11 mouse cellular contexts compared by ENCODE assay signal in the genomic region with DNA sequence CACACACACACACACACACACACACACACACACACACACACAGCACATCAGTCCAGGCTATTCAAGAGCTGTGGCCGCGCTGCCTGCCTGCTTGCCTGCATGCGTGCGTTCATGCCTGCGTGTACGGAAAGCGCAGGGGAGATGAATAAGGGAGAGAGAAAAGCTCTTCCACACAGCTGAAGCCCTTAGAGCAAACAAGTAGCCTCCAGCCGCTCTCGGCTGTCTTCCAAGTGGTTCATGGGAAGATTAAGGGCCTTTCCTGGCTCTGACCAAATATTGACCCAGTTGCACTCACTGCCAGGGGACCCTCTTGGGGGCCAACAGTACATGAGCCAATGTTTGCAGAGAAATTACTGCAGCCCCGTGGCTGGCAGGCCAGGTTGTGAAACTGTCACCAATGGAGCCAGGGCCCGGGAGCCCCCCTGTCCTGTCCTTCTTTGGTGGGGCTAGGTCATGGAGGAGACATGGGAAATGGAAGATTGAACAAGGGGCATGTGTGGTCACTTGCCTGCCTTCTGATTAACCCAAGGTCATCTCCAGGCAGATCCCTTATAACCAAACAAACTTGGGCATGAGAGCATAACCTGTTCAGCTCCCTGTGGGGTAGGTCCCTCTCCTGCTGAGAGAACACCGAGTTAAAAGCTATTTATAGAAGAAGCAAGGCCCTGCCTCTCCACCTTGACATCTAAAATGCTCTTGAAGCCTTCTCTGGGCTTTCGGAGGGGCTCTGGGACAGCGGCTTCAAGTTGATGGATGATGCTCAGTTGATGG. TPM values are rescaled to one million over a fixed set of nuclear protein-coding genes. Genes with fewer than 3 reads are reported as not detected.
DNase-seq lines count a peak whose midpoint lies in the region; ATAC-seq and TF ChIP-seq lines count a peak whose summit lies in the region.
"Had no signal": no experiment of that assay in that cellular context is flagged by ENCODE, and none has a peak within 500 bp of the region (broad histone marks: within the 10 kb centered on the region; RNA-seq: fewer than 3 reads in every experiment).

No protein-coding gene starts in this region.

- peak overlapping the region; percentile 7; the same call in 1 of the 2 replicates for H3K27ac ChIP-seq in liver, embryonic 15.5 days (replicated peaks)
- no peak overlapping the region for H3K27ac ChIP-seq in liver, embryonic 11.5 days (ENCODE audit: low read depth, low read length)
- peak overlapping the region; percentile 70; the same call in 1 of the 2 replicates for H3K27ac ChIP-seq in lung, embryonic 14.5 days (ENCODE audit: low read depth)
- peak overlapping the region; percentile 45; the same call in 1 of the 2 replicates for H3K27ac ChIP-seq in stomach, postnatal 0 days (replicated peaks)
- H3K27ac ChIP-seq: embryonic facial prominence, embryonic 15.5 days; layer of hippocampus, adult 2 months had no signal

- WGBS in liver, embryonic 15.5 days (ENCODE audit: insufficient replicate concordance): 73% methylated on average over 14 of the region's 14 CpGs
- WGBS in liver, embryonic 11.5 days: 75% methylated on average over 14 of the region's 14 CpGs
- whole genome bisulfite sequencing in lung, embryonic 14.5 days: 25% methylated on average over 14 of the region's 14 CpGs
- 23% methylated on average over 14 of the region's 14 CpGs for WGBS in stomach, postnatal 0 days

- H3K4me3 ChIP-seq in liver, embryonic 15.5 days (replicated peaks): no peak overlapping the region
- no peak overlapping the region for H3K4me3 ChIP-seq in liver, embryonic 11.5 days (ENCODE audit: low read depth, low read length)
- no peak overlapping the region for H3K4me3 ChIP-seq in lung, embryonic 14.5 days (ENCODE audit: low read depth, low read length)
- H3K4me3 ChIP-seq in stomach, postnatal 0 days (ENCODE audit: low read depth, low read length): no peak overlapping the region
- H3K4me3 ChIP-seq: embryonic facial prominence, embryonic 15.5 days; layer of hippocampus, adult 2 months had no signal

- no peak overlapping the region for H3K9ac ChIP-seq in liver, embryonic 15.5 days
- H3K9ac ChIP-seq in liver, embryonic 11.5 days (ENCODE audit: low read depth, low read length): no peak overlapping the region
- no peak overlapping the region for H3K9ac ChIP-seq in lung, embryonic 14.5 days
- H3K9ac ChIP-seq in stomach, postnatal 0 days (ENCODE audit: low read length): no peak overlapping the region
- H3K9ac ChIP-seq: embryonic facial prominence, embryonic 15.5 days had no signal

- DNase-seq in adrenal gland, postnatal 14 days: peak; percentile 37
- no peak for DNase-seq in adrenal gland, postnatal 4 days (ENCODE audit: low spot score in 2 of 2)
- no peak for DNase-seq in liver, embryonic 11.5 days (ENCODE audit: low spot score)
- peak; percentile 87 for DNase-seq in lung, embryonic 14.5 days
- DNase-seq in stomach, postnatal 0 days (ENCODE audit: low spot score): peak; percentile 62
- no peak for DNase-seq in spleen, postnatal 14 days (ENCODE audit: low spot score in 2 of 2)
- DNase-seq in thymus, postnatal 36 days: no peak
- DNase-seq: thymus, postnatal 14 days had no signal

- peaks cover 39% of the 10 kb centered on the region for H3K4me1 ChIP-seq in liver, embryonic 15.5 days (replicated peaks)
- H3K4me1 ChIP-seq in liver, embryonic 11.5 days (replicated peaks; ENCODE audit: control insufficient read depth, insufficient read depth, low read length): peaks cover 17% of the 10 kb centered on the region
- H3K4me1 ChIP-seq in lung, embryonic 14.5 days (ENCODE audit: insufficient read depth): peaks cover 33% of the 10 kb centered on the region
- H3K4me1 ChIP-seq in stomach, postnatal 0 days (replicated peaks; ENCODE audit: control insufficient read depth, insufficient read depth): peaks cover 10% of the 10 kb centered on the region

- no peaks in the 10 kb centered on the region for H3K9me3 ChIP-seq in liver, embryonic 15.5 days (replicated peaks)
- H3K9me3 ChIP-seq in liver, embryonic 11.5 days (ENCODE audit: control insufficient read depth, low read length): no peaks in the 10 kb centered on the region
- no peaks in the 10 kb centered on the region for H3K9me3 ChIP-seq in lung, embryonic 14.5 days (ENCODE audit: low read depth, low read length)
- no peaks in the 10 kb centered on the region for H3K9me3 ChIP-seq in stomach, postnatal 0 days (ENCODE audit: control insufficient read depth, low read length)
- H3K9me3 ChIP-seq: embryonic facial prominence, embryonic 15.5 days had no signal

- no peak overlapping the region for H3K4me2 ChIP-seq in liver, embryonic 15.5 days
- H3K4me2 ChIP-seq in liver, embryonic 11.5 days: no peak overlapping the region
- H3K4me2 ChIP-seq in lung, embryonic 14.5 days: peak overlapping the region; percentile 16
- H3K4me2 ChIP-seq in stomach, postnatal 0 days (replicated peaks; ENCODE audit: low read depth): no peak overlapping the region
- H3K4me2 ChIP-seq: embryonic facial prominence, embryonic 15.5 days had no signal

- H3K36me3 ChIP-seq in liver, embryonic 15.5 days (replicated peaks): 0 out of 2 replicates have a peak, but pooled peaks cover 5% of the 10 kb centered on the region
- no peaks in the 10 kb centered on the region for H3K36me3 ChIP-seq in liver, embryonic 11.5 days (ENCODE audit: control insufficient read depth, insufficient read depth, low read length)
- 0 out of 2 replicates have a peak, but pooled peaks cover 8% of the 10 kb centered on the region for H3K36me3 ChIP-seq in lung, embryonic 14.5 days (ENCODE audit: insufficient read depth)
- H3K36me3 ChIP-seq in stomach, postnatal 0 days (ENCODE audit: control insufficient read depth, insufficient read depth, low read length): no peaks in the 10 kb centered on the region
- H3K36me3 ChIP-seq: embryonic facial prominence, embryonic 15.5 days had no signal

- no peak for ATAC-seq in liver, embryonic 15.5 days (ENCODE audit: insufficient read depth)
- ATAC-seq in liver, embryonic 11.5 days (replicated peaks; ENCODE audit: low FRiP score): no peak
- ATAC-seq in lung, embryonic 14.5 days (ENCODE audit: insufficient read depth): peak; percentile 57
- ATAC-seq in stomach, postnatal 0 days (ENCODE audit: low FRiP score, low TSS enrichment): peak; percentile 42

- TF ChIP-seq EP300 in stomach, postnatal 0 days (optimal IDR thresholded peaks at IDR 0.05): no peak

- no peaks in the 10 kb centered on the region for H3K27me3 ChIP-seq in liver, embryonic 15.5 days
- no peaks in the 10 kb centered on the region for H3K27me3 ChIP-seq in liver, embryonic 11.5 days (replicated peaks; ENCODE audit: control insufficient read depth, insufficient read depth, low read length)
- H3K27me3 ChIP-seq in lung, embryonic 14.5 days (ENCODE audit: insufficient read depth, low read length): no peaks in the 10 kb centered on the region
- no peaks in the 10 kb centered on the region for H3K27me3 ChIP-seq in stomach, postnatal 0 days (ENCODE audit: control insufficient read depth, insufficient read depth, low read length)
- H3K27me3 ChIP-seq: embryonic facial prominence, embryonic 15.5 days had no signal

- TF ChIP-seq CTCF in lung, embryonic 14.5 days (IDR thresholded peaks at IDR 0.05; ENCODE audit: low read depth): no peak
- TF ChIP-seq CTCF in stomach, postnatal 0 days (IDR thresholded peaks at IDR 0.05; ENCODE audit: low read depth): no peak

RNA-seq across cellular contexts. Expression of gene Sh3pxd2a, which starts 42.9 kb away (rescaled TPM):
- 107 and 136 TPM in 2 replicates for total RNA-seq in adrenal gland, postnatal 14 days (2021)
- total RNA-seq in adrenal gland, postnatal 4 days (2021): 10 to 100 TPM; 81.7 to 88.7 TPM
- polyA plus RNA-seq in liver, embryonic 15.5 days (2015; fragmentation: Nextera tagmentation; extraction: Ambion mirVana): 0.50 and 0.63 TPM in 2 replicates
- 2.9 and 3.6 TPM in 2 replicates for polyA plus RNA-seq in liver, embryonic 11.5 days (2014; fragmentation: Nextera tagmentation; extraction: Ambion mirVana)
- polyA plus RNA-seq in lung, embryonic 14.5 days (2014; fragmentation: Nextera tagmentation; extraction: Ambion mirVana): 10.2 and 12.0 TPM in 2 replicates
- polyA plus RNA-seq in stomach, postnatal 0 days (2015; fragmentation: Nextera tagmentation; extraction: Ambion mirVana): 3.7 and 4.3 TPM in 2 replicates

Comparison
In these comparisons a context has a peak if more than half of its experiments do, and no peak if none do; other contexts are left out.
1. DNase-seq: peak in adrenal gland, postnatal 14 days (single experiment), lung, embryonic 14.5 days (single experiment) and stomach, postnatal 0 days (single experiment); none in adrenal gland, postnatal 4 days (0 of 2), liver, embryonic 11.5 days (single experiment), spleen, postnatal 14 days (0 of 2) and thymus, postnatal 36 days (0 of 2).
2. ATAC-seq: peak in lung, embryonic 14.5 days (single experiment) and stomach, postnatal 0 days (single experiment); none in liver, embryonic 15.5 days (single experiment) and liver, embryonic 11.5 days (single experiment).